Mouse (Mus musculus) neural tube, embryonic 11.5 days (tissue): ENCODE measurements around the gene Gm4175. TPM values are rescaled to one million over a fixed set of nuclear protein-coding genes. Genes with fewer than 3 reads are reported as not detected.
"Not testable (repeated sequence)": the region's sequence is repeated elsewhere in the genome, so short reads cannot be mapped to it uniquely, and the experiment has no call there.

Experiments used
- ATAC-seq: fragments of 200-750 bp; cut with Nextera tagmentation; 2 replicates; pipeline ENCODE4 v1.8.0; 2017; ENCODE audit warnings: moderate number of reproducible peaks, mild to moderate bottlenecking, moderate TSS enrichment, moderate library complexity; ENCODE audit not compliant: insufficient read depth, low FRiP score, low TSS enrichment
- DNase-seq: peaks from one replicate; pipeline ENCODE4 v3.0.0-alpha.2; 2015; ENCODE audit warnings: low spot score
- H3K27ac ChIP-seq: fragments of 300-500 bp; sonication (generic); 2 replicates; pipeline ENCODE4 v1.5.1; 2014; ENCODE audit warnings: low read depth, mild to moderate bottlenecking, low read length
- H3K27me3 ChIP-seq: fragments of 300-500 bp; sonication (generic); 2 replicates; pipeline ENCODE4 v1.6.1; 2014; ENCODE audit warnings: mild to moderate bottlenecking, low read length, mixed read lengths; ENCODE audit not compliant: control insufficient read depth, insufficient read depth
- H3K36me3 ChIP-seq: fragments of 300-500 bp; sonication (generic); 2 replicates; pipeline ENCODE4 v1.6.1; 2014; ENCODE audit warnings: mild to moderate bottlenecking, low read length, moderate library complexity, mixed read lengths; ENCODE audit not compliant: control insufficient read depth, insufficient read depth
- H3K4me1 ChIP-seq: fragments of 300-500 bp; sonication (generic); 2 replicates; pipeline ENCODE4 v1.6.1; 2014; ENCODE audit warnings: low read length, mixed read lengths; ENCODE audit not compliant: control insufficient read depth, insufficient read depth
- H3K4me2 ChIP-seq: fragments of 300-500 bp; sonication (generic); 2 replicates; pipeline ENCODE4 v1.6.1; 2014; ENCODE audit warnings: low read depth, mild to moderate bottlenecking, moderate library complexity
- H3K4me3 ChIP-seq: fragments of 300-500 bp; sonication (generic); 2 replicates; pipeline ENCODE4 v1.5.1; 2014; ENCODE audit warnings: low read depth, low read length
- H3K9ac ChIP-seq: fragments of 300-500 bp; sonication (generic); 2 replicates; pipeline ENCODE4 v1.6.1; 2014; ENCODE audit warnings: mild to moderate bottlenecking, low read length
- H3K9me3 ChIP-seq: fragments of 300-500 bp; sonication (generic); 2 replicates; pipeline ENCODE4 v1.6.1; 2016; ENCODE audit warnings: low read length; ENCODE audit not compliant: control insufficient read depth
- WGBS: fragments of 180-500 bp; shearing (Covaris S2); extraction: QIAGEN DNeasy Blood & Tissue Kit; methylation state at CpG from one replicate; pipeline ENCODE4 v1.1.7; 2014; 5-methylcytosine and 5-hydroxymethylcytosine counted together
- polyA plus RNA-seq: library from polyadenylated mRNA; unstranded; fragments of >200 nt; fragmentation: Nextera tagmentation; extraction: Ambion mirVana; gene quantifications from 2 replicates; pipeline ENCODE4 v1.2.1, GENCODE M21; 2014

Gene Gm4175
- polyA plus RNA-seq = not detected in 2 replicates

DNA sequence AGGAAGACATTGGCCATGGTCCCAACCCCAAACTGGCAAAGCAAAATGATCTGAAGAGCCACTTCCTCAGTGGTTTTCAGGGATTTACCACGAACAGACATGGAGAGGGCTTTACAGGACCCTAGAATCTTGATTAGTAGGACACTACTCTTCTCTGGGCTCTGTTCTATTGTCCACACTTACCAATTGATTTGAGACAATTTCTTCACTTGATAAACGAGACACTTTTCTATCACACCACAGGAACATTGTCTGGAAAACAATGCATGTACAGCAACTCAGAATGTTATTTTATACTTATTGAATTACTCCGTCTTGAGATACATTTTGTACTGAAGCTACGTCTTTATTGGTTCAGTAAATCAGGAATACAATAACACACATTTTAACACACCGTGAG lies at the start of gene Gm4175:
Gene Gm4175 (minus strand): TSS at position 101 of the 400 bp plus-strand sequence.
- H3K27me3 ChIP-seq, DNase-seq, H3K9me3 ChIP-seq, H3K4me2 ChIP-seq, ATAC-seq, H3K4me1 ChIP-seq, H3K36me3 ChIP-seq, H3K27ac ChIP-seq, H3K9ac ChIP-seq, H3K4me3 ChIP-seq: not testable (repeated sequence)
- no CpG with 5 or more reads among the region's 5 CpGs for WGBS

DNA sequence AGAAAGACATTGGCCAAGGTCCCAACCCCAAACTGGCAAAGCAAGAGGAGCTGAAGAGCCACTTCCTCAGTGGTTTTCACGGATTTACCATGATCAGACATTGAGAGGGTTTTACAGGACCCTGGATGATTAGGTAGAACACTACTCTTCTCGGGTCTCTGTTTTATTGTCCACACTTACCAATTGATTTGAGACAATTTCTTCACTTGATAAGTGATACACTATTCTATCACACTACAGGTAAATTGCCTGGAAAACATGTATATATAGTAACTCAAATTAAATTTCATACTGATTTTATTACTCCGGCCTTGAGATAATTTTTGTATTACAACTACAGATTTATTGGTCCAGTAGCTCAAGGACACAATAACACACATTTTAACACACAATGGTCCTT lies 35.4 kb upstream of the Gm4175 start, which contains the start of gene Gm4177:
Gene Gm4177 (minus strand): TSS at position 101 of the 400 bp plus-strand sequence.
- not testable (repeated sequence) for H3K4me1 ChIP-seq, H3K4me3 ChIP-seq, ATAC-seq, H3K9me3 ChIP-seq, H3K27ac ChIP-seq, DNase-seq, H3K36me3 ChIP-seq, H3K4me2 ChIP-seq, H3K27me3 ChIP-seq, H3K9ac ChIP-seq
- no CpG with 5 or more reads among the region's 3 CpGs for WGBS

Other genes with a start within 250 kb of the Gm4175 start
- not detected in 2 replicates for gene Vmn1r130, start 249.7 kb downstream of the Gm4175 start, polyA plus RNA-seq
- gene Vmn1r131, start 215.4 kb downstream of the Gm4175 start, polyA plus RNA-seq = not detected in 2 replicates
- gene Vmn1r132, start 147.4 kb downstream of the Gm4175 start, polyA plus RNA-seq = not detected in 2 replicates
- not detected in 2 replicates for gene Gm4177, start 35.3 kb upstream of the Gm4175 start, polyA plus RNA-seq
- not detected in 2 replicates for gene Vmn1r135, start 70.9 kb upstream of the Gm4175 start, polyA plus RNA-seq
- gene Gm5725, start 82.8 kb upstream of the Gm4175 start, polyA plus RNA-seq = not detected in 2 replicates
- not detected in 2 replicates for gene Gm5891, start 159.8 kb upstream of the Gm4175 start, polyA plus RNA-seq
- not detected in 2 replicates for gene Vmn1r137, start 233.1 kb upstream of the Gm4175 start, polyA plus RNA-seq